Mouse (Mus musculus): ENCODE results near the gene Ap4s1.

The Ap4s1 gene

GRCm38 (mm10) chr12:51703859-51704258 is 13.0 kb downstream of the Ap4s1 start:
- peak; percentile 31 for DNase-seq (ENCODE audit: extremely low spot score)

GRCm38 (mm10) chr12:51704572-51704971 is 13.7 kb downstream of the Ap4s1 start:
- no peak for DNase-seq (ENCODE audit: extremely low spot score)

DNA sequence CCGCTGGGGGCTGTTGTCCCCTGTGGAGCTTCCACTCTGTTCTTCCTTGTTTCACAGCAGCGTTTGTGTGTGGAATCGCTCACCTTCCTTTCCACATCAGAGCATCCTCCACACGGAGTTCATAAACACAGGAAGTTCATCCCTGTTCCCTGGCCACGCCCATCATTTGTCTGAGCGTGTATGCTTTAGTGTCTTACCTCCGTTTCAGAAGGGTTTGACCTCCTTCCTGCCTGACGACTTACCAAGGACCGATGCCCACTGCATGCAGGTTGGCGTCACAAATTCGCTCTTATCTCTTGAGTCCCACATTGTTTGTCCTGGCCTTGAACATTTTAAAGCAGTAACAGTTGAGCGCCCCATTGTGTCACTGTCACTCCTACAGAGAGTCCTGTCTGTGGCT is 14.9 kb downstream of the Ap4s1 start:
- no peak for DNase-seq (ENCODE audit: extremely low spot score)

DNA sequence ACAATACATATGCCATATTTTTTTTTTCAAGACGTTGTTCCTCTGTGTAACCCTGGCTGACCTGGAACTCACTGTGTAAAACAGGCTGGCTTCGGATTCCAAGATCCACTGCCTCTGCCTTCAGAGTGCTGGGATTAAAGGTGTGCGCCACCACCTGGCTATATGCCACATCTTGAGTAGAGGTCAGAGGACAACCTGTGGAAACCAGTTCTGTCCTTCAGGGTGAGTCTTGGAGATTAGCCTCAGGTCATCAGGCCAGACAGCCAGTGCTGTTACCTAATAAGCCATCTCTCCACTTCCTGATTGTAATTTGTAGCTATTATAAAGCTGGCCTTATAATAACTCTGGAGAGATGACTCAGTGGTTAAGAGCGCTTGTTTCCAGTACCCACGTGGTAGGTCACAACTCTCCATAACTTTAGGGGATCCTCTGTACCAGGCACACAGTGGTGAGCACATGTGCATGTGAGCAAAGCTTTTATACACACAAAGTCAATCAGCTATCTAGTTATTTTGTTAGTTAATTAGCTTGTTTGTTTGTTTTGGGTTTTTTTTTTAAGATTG is 15.9 kb downstream of the Ap4s1 start:
- DNase-seq (ENCODE audit: extremely low spot score), result no peak

DNA sequence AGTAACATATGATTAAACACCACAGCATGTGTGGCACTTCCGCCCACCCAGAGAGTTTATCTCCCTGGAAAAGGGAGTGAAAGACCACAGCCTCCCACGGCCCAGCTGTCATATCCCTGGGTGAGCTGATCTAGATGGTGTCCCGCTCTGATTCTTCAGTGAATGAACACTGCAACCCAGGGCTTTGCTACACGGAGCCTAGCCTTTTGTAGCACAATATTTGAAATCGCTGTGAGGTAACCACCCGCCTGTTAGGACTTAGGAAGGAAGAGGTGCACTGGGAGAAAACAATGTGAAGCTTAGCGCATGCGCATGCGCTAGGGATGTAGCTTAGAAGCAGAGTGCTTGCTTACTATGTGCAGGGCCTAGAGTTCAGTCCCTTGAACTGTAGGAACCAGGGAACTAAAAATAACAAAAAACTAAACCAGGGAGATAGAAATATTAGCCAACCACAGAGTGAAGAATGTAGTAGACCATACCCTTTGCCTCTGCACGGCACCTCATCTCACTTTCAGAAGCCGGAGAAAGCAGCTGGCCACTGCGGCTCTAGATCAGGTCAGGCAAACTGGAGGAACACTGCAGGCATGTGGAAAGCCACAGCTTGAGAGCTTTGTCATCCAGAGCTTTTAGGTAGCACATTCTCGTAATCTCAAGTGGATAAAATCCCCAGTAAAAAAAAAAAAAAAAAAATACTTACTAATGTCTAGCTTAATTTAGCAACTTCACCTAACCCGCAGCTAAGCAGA is 18.3 kb downstream of the Ap4s1 start:
- no peak for DNase-seq (ENCODE audit: extremely low spot score)

GRCm38 (mm10) chr12:51709741-51710140 is 18.9 kb downstream of the Ap4s1 start:
- DNase-seq (ENCODE audit: extremely low spot score), result no peak

GRCm38 (mm10) chr12:51710154-51710553 is 19.3 kb downstream of the Ap4s1 start:
- no peak for DNase-seq (ENCODE audit: extremely low spot score)

- no peak for DNase-seq (ENCODE audit: extremely low spot score)
Observed at GRCm38 (mm10) chr12:51712685-51713084, 21.9 kb downstream of the Ap4s1 start.

DNA sequence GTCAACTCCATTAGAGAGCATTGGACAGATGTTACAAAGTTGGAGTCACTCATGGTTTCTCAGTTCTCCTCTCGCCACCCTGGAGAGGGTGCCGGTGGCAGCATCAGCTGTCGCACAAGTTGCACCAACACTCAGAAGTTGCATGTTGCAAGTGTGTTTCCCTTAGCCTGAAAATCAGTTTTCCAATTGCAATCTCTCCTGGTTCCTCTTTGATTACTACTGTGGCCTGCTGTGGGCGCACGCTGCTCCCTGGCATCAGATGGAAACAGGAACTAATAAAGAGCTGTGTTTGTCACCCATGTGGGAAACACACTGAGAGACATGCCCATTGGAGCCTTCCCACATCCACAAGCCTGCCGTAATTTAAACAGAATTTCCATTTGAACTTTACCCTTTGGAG is 27.8 kb downstream of the Ap4s1 start:
- DNase-seq (ENCODE audit: extremely low spot score), result no peak

- no peak for DNase-seq (ENCODE audit: extremely low spot score)
Observed at GRCm38 (mm10) chr12:51721836-51722235, 31.0 kb downstream of the Ap4s1 start.

- no peak for DNase-seq (ENCODE audit: extremely low spot score)
Observed at GRCm38 (mm10) chr12:51729058-51729457, 38.2 kb downstream of the Ap4s1 start.

- DNase-seq (ENCODE audit: extremely low spot score), result no peak
Observed at GRCm38 (mm10) chr12:51729827-51730226, 39.0 kb downstream of the Ap4s1 start.

- no peak for DNase-seq (ENCODE audit: extremely low spot score)
Observed at GRCm38 (mm10) chr12:51734605-51735211, 43.9 kb downstream of the Ap4s1 start.

DNA sequence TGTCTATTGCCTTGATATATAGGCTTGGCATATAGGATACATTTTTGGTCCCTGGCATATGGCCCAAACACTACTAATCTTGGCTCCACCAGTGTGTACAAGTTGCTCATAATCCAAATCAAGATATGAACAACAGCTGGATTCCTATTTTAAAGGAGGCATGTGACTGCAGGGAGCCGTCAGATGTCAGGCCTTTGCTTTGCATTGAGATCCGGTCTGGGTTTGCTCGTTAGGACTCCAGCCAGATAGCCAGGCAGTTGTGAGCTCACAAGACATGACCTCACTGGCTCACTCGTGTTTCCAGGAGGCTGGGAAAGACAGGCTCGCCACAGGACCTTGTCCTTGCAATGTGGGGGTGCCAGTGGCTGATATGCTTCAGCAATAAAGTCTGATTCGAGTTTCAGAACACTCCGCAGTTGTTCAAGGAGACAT is 45.0 kb downstream of the Ap4s1 start:
- no peak for DNase-seq (ENCODE audit: extremely low spot score)

DNA sequence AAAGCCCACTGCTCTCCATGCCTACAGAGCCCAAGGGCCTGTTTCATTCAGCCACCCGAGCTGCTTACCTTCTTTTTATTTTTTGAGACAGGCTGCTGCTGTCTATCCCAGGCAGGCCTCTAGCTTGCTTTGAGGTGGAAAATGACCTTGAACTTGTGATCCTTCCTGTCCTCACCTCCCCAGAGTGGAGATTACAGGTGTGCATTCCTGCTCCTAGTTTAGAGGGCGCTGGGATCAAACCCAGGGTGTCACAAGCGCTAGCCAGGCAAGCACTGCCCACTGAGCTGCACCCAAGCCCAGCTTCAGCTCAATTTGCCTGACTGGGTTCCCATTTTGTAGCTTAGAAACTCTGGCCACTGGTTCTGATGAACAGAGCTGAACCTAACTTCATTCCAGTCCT is 45.5 kb downstream of the Ap4s1 start:
- no peak for DNase-seq (ENCODE audit: extremely low spot score)

- no peak for DNase-seq (ENCODE audit: extremely low spot score)
Observed at GRCm38 (mm10) chr12:51736807-51737206, 46.0 kb downstream of the Ap4s1 start.

- DNase-seq (ENCODE audit: extremely low spot score), result peak; percentile 30
Observed at GRCm38 (mm10) chr12:51741690-51742089, 50.9 kb downstream of the Ap4s1 start.

- peak; percentile 19 for DNase-seq (ENCODE audit: extremely low spot score)
Observed at GRCm38 (mm10) chr12:51744957-51745356, 54.1 kb downstream of the Ap4s1 start.

- no peak for DNase-seq (ENCODE audit: extremely low spot score)
Observed at GRCm38 (mm10) chr12:51747348-51747747, 56.5 kb downstream of the Ap4s1 start.

- no peak for DNase-seq (ENCODE audit: extremely low spot score)
Observed at GRCm38 (mm10) chr12:51755938-51756598, 65.2 kb downstream of the Ap4s1 start.

- DNase-seq (ENCODE audit: extremely low spot score), result no peak
Observed at GRCm38 (mm10) chr12:51756599-51756961, 65.7 kb downstream of the Ap4s1 start.

DNA sequence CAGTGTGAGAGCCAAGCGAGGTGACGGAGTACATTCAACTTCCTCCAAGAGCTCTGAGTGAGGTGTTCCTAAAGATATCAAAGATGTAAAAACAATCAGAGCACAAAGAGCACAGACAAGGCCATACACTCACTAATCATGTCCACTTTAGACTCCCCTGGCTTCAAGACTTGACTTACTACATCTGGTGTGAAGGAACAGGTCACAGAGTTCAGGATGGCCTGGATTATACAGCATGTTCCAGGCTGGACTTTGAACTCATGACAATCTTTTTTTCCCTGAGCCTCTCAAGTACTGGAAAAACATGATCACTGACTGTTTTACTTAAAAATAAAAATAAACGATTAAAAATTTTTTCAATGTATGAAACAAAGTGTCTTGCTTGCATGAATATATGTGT is 68.5 kb downstream of the Ap4s1 start:
- DNase-seq (ENCODE audit: extremely low spot score), result no peak

- no peak for DNase-seq (ENCODE audit: extremely low spot score)
Observed at GRCm38 (mm10) chr12:51767454-51767853, 76.6 kb downstream of the Ap4s1 start.

Data from embryo, embryonic 9.5 days (tissue).